Mouse (Mus musculus): Measurements from ENCODE around the gene Col4a3bp. TPM values are rescaled to one million over a fixed set of nuclear protein-coding genes. Genes with fewer than 3 reads are reported as not detected.
"Not testable (repeated sequence)": the region's sequence is repeated elsewhere in the genome, so short reads cannot be mapped to it uniquely, and the experiment has no call there.

Col4a3bp gene
- polyA plus RNA-seq, 1 experiment from 2014 or later = 6.4 TPM

DNA sequence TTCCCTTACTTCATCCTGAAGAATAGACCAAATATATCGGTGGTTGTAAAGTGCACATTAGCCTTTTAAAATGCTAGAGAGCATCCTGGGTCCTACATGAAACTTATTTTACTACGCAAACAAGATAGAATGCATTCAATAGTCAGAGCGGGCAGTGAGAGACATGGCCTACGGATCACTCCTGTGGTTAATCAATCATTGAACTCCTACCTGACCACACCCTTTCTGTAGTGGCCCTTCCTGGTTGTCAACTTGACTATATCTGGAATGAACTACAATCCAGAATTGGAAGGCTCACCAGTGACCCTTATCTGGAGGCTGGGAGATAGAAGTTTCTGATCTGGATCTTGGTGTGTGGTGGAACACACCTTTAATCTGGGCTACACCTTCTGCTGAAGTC lies 120.7 kb downstream of the Col4a3bp start:
- H3K4me3 ChIP-seq; H3K4me2 ChIP-seq; H3K27ac ChIP-seq; H3K9ac ChIP-seq; H3K9me3 ChIP-seq (replicated peaks); ATAC-seq; H3K27me3 ChIP-seq: not testable (repeated sequence)
- WGBS = 99% methylated on average over 4 of the region's 4 CpGs
- Histone ChIP-seq H3K4me1 (peaks cover 31% of the 10 kb centered on the region), H3K36me3 (ENCODE audit: poor library complexity, severe bottlenecking) (peaks cover 76% of the 10 kb centered on the region)

DNA sequence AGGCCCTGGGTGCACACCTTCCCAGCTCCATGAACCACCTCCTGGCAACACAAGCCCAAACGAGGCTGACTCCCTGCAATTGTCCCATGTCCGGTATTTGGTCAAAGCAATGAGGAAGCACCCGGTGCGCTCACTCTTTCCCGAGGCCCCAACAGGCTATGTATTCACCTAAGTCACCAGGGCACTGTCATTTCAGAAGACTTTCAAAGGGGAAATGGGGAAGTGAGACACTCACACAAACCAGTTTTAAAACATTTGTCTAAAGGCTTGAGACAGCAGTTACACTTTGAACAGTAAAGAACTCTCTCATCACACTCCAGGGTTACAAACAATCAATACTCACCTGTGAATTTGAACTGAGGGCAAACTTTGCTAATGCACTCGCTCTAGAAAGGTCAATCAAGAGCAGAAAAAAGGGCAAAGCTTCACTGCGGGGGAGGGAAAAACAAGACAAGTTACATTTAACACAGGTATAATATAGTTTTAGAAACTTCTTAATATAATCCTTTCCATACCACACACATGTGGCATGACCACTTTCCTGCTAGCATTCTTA lies 122.1 kb downstream of the Col4a3bp start:
- Histone ChIP-seq H3K4me2 (no peak overlapping the region), H3K9ac (no peak overlapping the region), H3K4me3 (no peak overlapping the region), H3K27ac (no peak overlapping the region), H3K36me3 (ENCODE audit: poor library complexity, severe bottlenecking) (peaks cover 63% of the 10 kb centered on the region), H3K9me3 (replicated peaks) (no peaks in the 10 kb centered on the region), H3K27me3 (no peaks in the 10 kb centered on the region), H3K4me1 (peaks cover 45% of the 10 kb centered on the region)
- WGBS = 90% methylated on average over 7 of the region's 7 CpGs
- ATAC-seq = no peak

DNA sequence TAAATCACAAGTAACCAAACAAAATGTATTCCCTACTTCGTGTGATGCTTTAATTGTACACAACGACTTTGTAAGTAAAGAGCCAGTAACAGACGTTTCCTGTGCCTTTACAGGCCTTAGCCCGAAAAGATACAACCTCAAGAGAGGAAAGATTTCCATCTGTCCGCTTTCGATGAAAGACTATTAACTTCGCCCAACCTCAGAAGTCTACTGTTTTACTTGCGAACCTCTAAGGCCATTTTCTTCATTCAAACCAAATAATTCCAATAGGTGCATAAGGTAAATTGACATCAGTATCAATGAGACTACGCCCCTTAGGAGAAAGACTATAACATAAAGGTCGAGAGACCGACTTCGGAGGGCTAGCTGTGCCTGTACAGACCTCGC lies 127.6 kb downstream of the Col4a3bp start:
- peaks cover 40% of the 10 kb centered on the region for H3K4me1 ChIP-seq
- peak overlapping the region; percentile 96 for H3K27ac ChIP-seq
- no peaks in the 10 kb centered on the region for H3K27me3 ChIP-seq
- H3K4me3 ChIP-seq = peak overlapping the region; percentile 96
- H3K9me3 ChIP-seq (replicated peaks) = no peaks in the 10 kb centered on the region
- H3K4me2 ChIP-seq = peak overlapping the region; percentile 82
- ATAC-seq = no peak
- H3K9ac ChIP-seq = peak overlapping the region; percentile 99
- 4% methylated on average over 13 of the region's 13 CpGs for WGBS
- H3K36me3 ChIP-seq (ENCODE audit: poor library complexity, severe bottlenecking) = peaks cover 11% of the 10 kb centered on the region

DNA sequence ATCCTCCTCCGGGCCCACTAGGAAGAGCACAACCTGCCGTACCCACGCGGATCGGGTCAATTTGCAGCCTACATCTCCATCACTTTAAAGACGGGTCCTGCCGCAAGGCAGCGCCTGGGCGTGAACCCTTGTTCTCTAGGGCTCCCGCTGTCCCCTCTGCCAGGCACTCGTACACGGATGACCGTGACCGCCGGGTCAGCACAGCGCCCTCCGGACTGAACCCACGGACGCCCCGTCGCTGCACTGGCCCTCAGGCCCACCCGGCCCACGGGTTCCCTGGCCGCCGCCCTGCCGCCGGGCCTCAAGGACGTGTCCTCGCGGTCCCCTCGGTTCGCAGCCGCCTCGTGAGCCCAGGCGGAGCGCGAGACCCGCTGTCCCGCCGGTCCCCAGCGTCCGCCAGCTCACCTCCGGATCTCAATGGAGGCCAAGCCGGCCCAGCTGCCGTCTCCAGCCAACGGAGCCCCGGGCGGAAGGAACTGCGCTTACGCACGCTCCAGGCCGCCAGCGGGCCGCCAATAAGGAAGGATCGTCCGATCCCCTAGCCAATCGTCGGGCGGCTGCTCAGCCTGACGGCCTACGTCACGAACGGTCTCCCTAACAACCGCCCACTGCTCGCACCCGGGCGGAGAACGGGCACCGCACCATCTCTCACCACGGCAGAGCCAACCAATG lies 128.1 kb downstream of the Col4a3bp start, which contains the start of gene Hmgcr:
Gene Hmgcr, minus strand, starts transcription at position 531 of the 672 bp plus-strand sequence.
- ATAC-seq = peak; percentile 100
- under 1% methylated on average over 69 of the region's 70 CpGs for WGBS

DNA sequence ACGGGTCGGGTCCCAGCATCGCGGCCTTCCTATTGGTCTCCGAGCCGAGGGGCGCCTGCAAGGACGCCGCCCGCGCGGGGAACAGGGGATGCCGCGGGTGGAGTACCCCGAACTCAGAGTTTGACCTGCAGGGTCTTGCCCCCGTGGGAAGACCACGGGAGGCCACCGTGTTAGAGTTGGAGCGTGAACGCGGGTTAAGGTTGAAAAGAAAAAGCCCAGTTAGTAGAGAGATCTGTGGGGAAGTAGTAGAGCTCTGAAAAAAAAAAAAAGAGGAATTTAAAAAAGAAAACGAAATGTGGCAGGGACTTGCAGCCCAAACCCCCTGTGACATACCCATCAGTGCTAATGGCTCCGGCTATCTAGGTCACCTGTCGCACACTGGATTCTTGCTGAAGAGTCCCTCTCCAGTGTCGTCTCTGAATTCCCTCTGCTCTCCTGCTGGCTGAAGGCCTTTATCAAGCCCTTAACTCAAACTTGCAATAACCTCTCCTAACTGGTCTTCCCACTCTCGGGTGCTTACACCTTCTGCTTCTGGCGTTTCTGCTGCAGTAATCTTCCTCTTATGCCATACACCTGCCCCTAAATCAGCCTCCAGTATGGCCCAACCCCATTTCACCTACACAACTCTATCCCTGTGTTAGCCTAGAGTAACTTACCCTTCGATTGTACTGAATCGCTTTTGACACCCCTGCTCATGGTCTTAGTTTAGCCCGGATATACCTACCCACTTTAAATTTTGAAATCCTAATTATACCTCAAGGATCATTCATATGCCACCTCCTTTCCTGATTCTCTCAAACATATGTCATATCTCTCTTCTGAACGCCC lies 128.9 kb downstream of the Col4a3bp start:
- no peaks in the 10 kb centered on the region for H3K9me3 ChIP-seq (replicated peaks)
- peak overlapping the region; percentile 96 for H3K4me3 ChIP-seq
- H3K36me3 ChIP-seq (ENCODE audit: poor library complexity, severe bottlenecking) = no peaks in the 10 kb centered on the region
- H3K4me1 ChIP-seq = peaks cover 40% of the 10 kb centered on the region
- H3K27me3 ChIP-seq = no peaks in the 10 kb centered on the region
- H3K9ac ChIP-seq = peak overlapping the region; percentile 56
- H3K4me2 ChIP-seq = peak overlapping the region; percentile 56
- 13% methylated on average over 31 of the region's 31 CpGs for WGBS
- ATAC-seq = no peak
- peak overlapping the region; percentile 84 for H3K27ac ChIP-seq

More for the DNA sequence above, 128.1 kb downstream of the Col4a3bp start, which contains the start of gene Hmgcr:
- H3K27ac ChIP-seq = peak within 1 kb of the TSS; percentile 96
- H3K9ac ChIP-seq = peak within 1 kb of the TSS; percentile 99
- H3K4me3 ChIP-seq = peak within 1 kb of the TSS; percentile 96
- peaks cover 40% of the 10 kb centered on the region for H3K4me1 ChIP-seq
- H3K9me3 ChIP-seq (replicated peaks) = no peaks in the 10 kb centered on the region
- H3K27me3 ChIP-seq = no peaks in the 10 kb centered on the region
- peaks cover 6% of the 10 kb centered on the region for H3K36me3 ChIP-seq (ENCODE audit: poor library complexity, severe bottlenecking)
- peak within 1 kb of the TSS; percentile 82 for H3K4me2 ChIP-seq

DNA sequence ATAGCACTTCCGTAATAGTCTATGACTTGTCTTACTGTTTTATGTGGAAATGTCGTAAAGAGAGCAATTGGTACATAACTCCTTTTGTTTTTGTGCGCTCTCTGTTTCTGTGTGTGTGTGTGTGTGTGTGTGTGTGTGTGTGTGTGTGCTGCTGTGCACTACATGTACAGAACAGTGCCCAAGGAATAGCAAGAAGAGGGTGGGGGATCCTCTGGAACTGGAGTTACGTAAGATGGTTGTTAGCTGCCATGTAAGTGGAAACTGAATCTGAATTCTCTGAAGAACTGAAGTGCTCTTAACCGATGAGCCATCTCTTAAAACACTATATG lies 129.5 kb downstream of the Col4a3bp start:
- Histone ChIP-seq H3K27ac (no peak overlapping the region), H3K27me3 (no peaks in the 10 kb centered on the region), H3K4me3 (no peak overlapping the region), H3K9ac (no peak overlapping the region), H3K36me3 (ENCODE audit: poor library complexity, severe bottlenecking) (no peaks in the 10 kb centered on the region), H3K4me2 (no peak overlapping the region), H3K4me1 (peaks cover 35% of the 10 kb centered on the region), H3K9me3 (replicated peaks) (no peaks in the 10 kb centered on the region)
- 87% methylated on average over 5 of the region's 5 CpGs for WGBS
- no peak for ATAC-seq

DNA sequence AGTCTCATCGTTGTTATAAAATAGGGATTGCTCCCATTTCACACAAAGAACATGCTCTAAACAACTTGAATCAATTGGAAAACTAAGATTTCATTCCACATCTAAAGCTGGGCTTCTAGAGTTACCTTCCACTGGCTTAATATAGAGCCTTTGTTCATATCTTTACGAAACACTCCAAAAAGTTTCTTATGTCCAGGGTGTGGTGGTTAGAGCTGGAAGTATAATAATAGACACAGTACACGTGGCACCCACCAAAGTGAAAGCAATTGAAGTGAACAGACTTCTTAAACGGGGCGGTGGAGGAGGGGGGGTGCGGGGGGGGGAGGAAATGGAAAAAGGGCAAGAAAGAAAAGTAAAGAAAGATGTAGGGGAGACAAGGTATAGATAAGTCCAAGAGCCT lies 129.9 kb downstream of the Col4a3bp start:
- WGBS = 86% methylated on average over 6 of the region's 6 CpGs
- Histone ChIP-seq H3K36me3 (ENCODE audit: poor library complexity, severe bottlenecking) (no peaks in the 10 kb centered on the region), H3K27me3 (no peaks in the 10 kb centered on the region), H3K4me3 (no peak overlapping the region), H3K4me2 (no peak overlapping the region), H3K4me1 (peaks cover 31% of the 10 kb centered on the region), H3K9me3 (replicated peaks) (no peaks in the 10 kb centered on the region), H3K9ac (no peak overlapping the region), H3K27ac (no peak overlapping the region)
- no peak for ATAC-seq

DNA sequence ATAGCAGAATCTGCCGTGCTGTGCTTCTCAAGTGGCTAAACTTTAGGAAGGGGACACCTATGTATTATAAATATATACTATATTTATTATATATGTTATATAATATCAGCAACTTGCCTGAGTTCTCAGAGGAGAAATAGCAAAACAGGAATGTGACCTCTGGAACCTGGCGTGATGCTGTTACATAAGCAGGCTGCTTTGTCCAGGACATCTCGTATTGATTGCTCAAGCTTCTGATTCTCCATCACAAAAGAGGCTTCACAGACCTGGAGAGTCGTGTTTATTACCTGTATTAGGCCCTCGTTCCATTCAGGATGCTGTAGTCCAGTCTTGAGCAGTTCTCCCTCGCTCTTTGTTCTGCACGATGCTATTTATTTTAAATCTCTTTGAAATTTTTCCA lies 131.4 kb downstream of the Col4a3bp start:
- Histone ChIP-seq H3K9ac (no peak overlapping the region), H3K4me3 (no peak overlapping the region), H3K4me2 (no peak overlapping the region), H3K27me3 (no peaks in the 10 kb centered on the region), H3K36me3 (ENCODE audit: poor library complexity, severe bottlenecking) (no peaks in the 10 kb centered on the region), H3K27ac (no peak overlapping the region), H3K9me3 (replicated peaks) (no peaks in the 10 kb centered on the region), H3K4me1 (peaks cover 15% of the 10 kb centered on the region)
- 84% methylated on average over 7 of the region's 7 CpGs for WGBS
- ATAC-seq = no peak

DNA sequence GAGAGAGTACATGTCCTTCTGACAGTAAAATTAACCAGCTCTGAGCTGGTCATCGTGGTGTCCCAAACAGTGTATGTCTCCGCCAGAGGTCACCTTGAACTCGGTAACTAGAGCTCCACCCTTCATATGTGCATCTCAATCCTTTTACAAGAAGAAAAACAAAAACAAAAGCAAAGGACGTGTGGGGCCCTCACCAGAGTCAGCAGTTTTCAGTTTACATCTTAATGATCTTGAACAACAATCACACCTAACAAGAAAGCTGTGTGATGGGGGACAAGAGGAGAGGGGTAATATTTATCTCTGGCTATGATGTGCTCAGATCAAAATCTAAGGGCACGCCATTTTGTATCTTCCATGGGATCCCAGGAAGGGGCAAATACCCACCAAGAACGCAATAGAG lies 133.3 kb downstream of the Col4a3bp start:
- no peak overlapping the region for H3K4me2 ChIP-seq
- WGBS = 81% methylated on average over 6 of the region's 6 CpGs
- no peak overlapping the region for H3K9ac ChIP-seq
- H3K27ac ChIP-seq = no peak overlapping the region
- H3K36me3 ChIP-seq (ENCODE audit: poor library complexity, severe bottlenecking) = no peaks in the 10 kb centered on the region
- no peak for ATAC-seq
- H3K9me3 ChIP-seq (replicated peaks) = no peaks in the 10 kb centered on the region
- no peak overlapping the region for H3K4me3 ChIP-seq
- H3K4me1 ChIP-seq = peaks cover 8% of the 10 kb centered on the region
- no peaks in the 10 kb centered on the region for H3K27me3 ChIP-seq

DNA sequence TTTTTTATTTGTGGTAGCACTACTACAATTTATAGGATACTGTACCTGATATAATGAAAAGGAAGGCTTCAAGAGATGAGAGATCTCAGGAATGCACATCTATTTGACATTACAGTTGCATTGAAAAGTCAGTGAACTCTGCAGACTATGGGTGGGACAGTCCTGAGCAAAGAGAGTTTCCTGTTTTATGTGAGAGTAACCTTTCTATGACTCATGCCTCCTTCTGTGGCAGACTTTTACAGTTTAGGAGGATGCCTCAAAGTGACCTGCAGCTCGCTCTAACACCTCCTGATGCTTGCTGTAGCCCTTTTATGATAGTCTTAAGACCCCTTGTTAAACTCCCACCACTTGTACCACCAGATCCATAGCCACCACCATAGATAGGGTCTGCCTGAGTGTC lies 134.7 kb downstream of the Col4a3bp start:
- Histone ChIP-seq H3K9ac (no peak overlapping the region), H3K27ac (no peak overlapping the region), H3K4me2 (no peak overlapping the region), H3K4me1 (no peaks in the 10 kb centered on the region), H3K9me3 (replicated peaks) (no peaks in the 10 kb centered on the region), H3K36me3 (ENCODE audit: poor library complexity, severe bottlenecking) (no peaks in the 10 kb centered on the region), H3K4me3 (no peak overlapping the region), H3K27me3 (no peaks in the 10 kb centered on the region)
- 91% methylated on average over 1 of the region's 1 CpGs for WGBS
- ATAC-seq = no peak

DNA sequence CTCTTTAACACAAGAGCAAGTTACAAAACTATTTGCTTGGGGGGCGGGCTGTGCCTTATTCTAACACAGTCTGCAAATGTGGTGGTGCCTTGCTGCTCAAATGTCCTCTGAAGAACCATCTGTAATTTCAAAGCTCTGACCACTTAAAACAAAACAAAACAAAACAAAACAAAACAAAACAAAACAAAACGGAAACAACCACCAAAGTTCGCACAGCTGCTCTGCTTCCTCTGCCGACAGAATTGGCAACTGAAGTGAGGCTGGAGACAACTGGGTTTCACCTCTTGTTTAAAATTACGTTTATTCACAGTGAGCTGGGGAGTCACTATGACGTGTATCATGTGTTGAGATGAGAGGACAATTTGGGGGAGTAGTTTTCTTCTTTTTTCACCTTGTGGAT lies 136.2 kb downstream of the Col4a3bp start:
- Histone ChIP-seq H3K27me3 (no peaks in the 10 kb centered on the region), H3K4me3 (no peak overlapping the region), H3K4me2 (no peak overlapping the region), H3K4me1 (no peaks in the 10 kb centered on the region), H3K9ac (no peak overlapping the region), H3K36me3 (ENCODE audit: poor library complexity, severe bottlenecking) (no peaks in the 10 kb centered on the region), H3K9me3 (replicated peaks) (no peaks in the 10 kb centered on the region), H3K27ac (no peak overlapping the region)
- WGBS = 85% methylated on average over 6 of the region's 6 CpGs
- ATAC-seq = no peak

All from forebrain, embryonic 13.5 days (tissue).